8 mouse cellular contexts compared by ENCODE assay signal in genomic region chr4:155221106-155221505, GRCm38 (mm10). TPM values are rescaled to one million over a fixed set of nuclear protein-coding genes. Genes with fewer than 3 reads are reported as not detected.
A peak's percentile ranks its signal among the peaks of the same experiment; 100 is the strongest.
DNase-seq lines count a peak whose midpoint lies in the region; ATAC-seq and TF ChIP-seq lines count a peak whose summit lies in the region.

No protein-coding gene starts in this region.

- no peak for TF ChIP-seq EP300 in stomach, postnatal 0 days (optimal IDR thresholded peaks at IDR 0.05)

- DNase-seq in embryo, embryonic 10.5 days (ENCODE audit: low spot score) = peak; percentile 27
- DNase-seq in embryo, embryonic 9.5 days (ENCODE audit: extremely low spot score) = no peak
- DNase-seq in testis, postnatal 10 days (ENCODE audit: low spot score) = no peak
- no peak for DNase-seq in stomach, postnatal 0 days (ENCODE audit: low spot score)
- no peak for DNase-seq in layer of hippocampus, postnatal 36 days
- DNase-seq in frontal cortex, adult 2 months (ENCODE audit: extremely low spot score in 1 of 2, low spot score in 1 of 2) = no peak

- H3K9me3 ChIP-seq in liver, embryonic 12.5 days (replicated peaks) = no peaks in the 10 kb centered on the region
- H3K9me3 ChIP-seq in stomach, postnatal 0 days (ENCODE audit: control insufficient read depth, low read length) = no peaks in the 10 kb centered on the region

- H3K4me2 ChIP-seq in liver, embryonic 12.5 days = peak overlapping the region; percentile 93
- H3K4me2 ChIP-seq in stomach, postnatal 0 days (replicated peaks; ENCODE audit: low read depth) = peak overlapping the region; percentile 95

- 7% methylated on average over 7 of the region's 7 CpGs for WGBS in liver, embryonic 12.5 days (ENCODE audit: insufficient replicate concordance)
- WGBS in stomach, postnatal 0 days = 2% methylated on average over 7 of the region's 7 CpGs

- peak overlapping the region; percentile 76 for H3K9ac ChIP-seq in liver, embryonic 12.5 days
- H3K9ac ChIP-seq in stomach, postnatal 0 days (ENCODE audit: low read length) = peak overlapping the region; percentile 96

- peak overlapping the region; percentile 75 for H3K4me3 ChIP-seq in testis, adult 2 months (ENCODE audit: control insufficient read depth, low read depth, low read length)
- H3K4me3 ChIP-seq in liver, embryonic 12.5 days = peak overlapping the region; percentile 70
- H3K4me3 ChIP-seq in stomach, postnatal 0 days (ENCODE audit: low read depth, low read length) = peak overlapping the region; percentile 83

- H3K36me3 ChIP-seq in testis, adult 2 months (ENCODE audit: control insufficient read depth, insufficient read depth, low read length) = no peaks in the 10 kb centered on the region
- H3K36me3 ChIP-seq in liver, embryonic 12.5 days = peaks cover 3% of the 10 kb centered on the region; the same call in 1 of the 2 replicates
- no peaks in the 10 kb centered on the region for H3K36me3 ChIP-seq in stomach, postnatal 0 days (ENCODE audit: control insufficient read depth, insufficient read depth, low read length)

- no peak for TF ChIP-seq CTCF in testis, adult 2 months (IDR thresholded peaks at IDR 0.05; ENCODE audit: control insufficient read depth, insufficient read depth, insufficient replicate concordance, low read depth, low read length)
- no peak for TF ChIP-seq CTCF in stomach, postnatal 0 days (IDR thresholded peaks at IDR 0.05; ENCODE audit: low read depth)

- H3K27me3 ChIP-seq in testis, adult 2 months (ENCODE audit: control insufficient read depth, insufficient read depth, low read length) = no peaks in the 10 kb centered on the region
- peaks cover 46% of the 10 kb centered on the region for H3K27me3 ChIP-seq in liver, embryonic 12.5 days (replicated peaks)
- H3K27me3 ChIP-seq in stomach, postnatal 0 days (ENCODE audit: control insufficient read depth, insufficient read depth, low read length) = no peaks in the 10 kb centered on the region

- no peak for ATAC-seq in liver, embryonic 12.5 days
- no peak for ATAC-seq in stomach, postnatal 0 days (ENCODE audit: low FRiP score, low TSS enrichment)

- TF ChIP-seq POLR2A in testis, adult 2 months (IDR thresholded peaks at IDR 0.05; ENCODE audit: control insufficient read depth, low read depth, low read length) = no peak

- H3K27ac ChIP-seq in testis, adult 2 months (ENCODE audit: control insufficient read depth, insufficient read depth, low read depth, low read length) = no peak overlapping the region
- H3K27ac ChIP-seq in liver, embryonic 12.5 days = no peak overlapping the region
- H3K27ac ChIP-seq in stomach, postnatal 0 days (replicated peaks) = peak overlapping the region; percentile 93

- peaks cover 31% of the 10 kb centered on the region for H3K4me1 ChIP-seq in testis, adult 2 months (ENCODE audit: control insufficient read depth, insufficient read depth, low read length)
- H3K4me1 ChIP-seq in liver, embryonic 12.5 days = peaks cover 75% of the 10 kb centered on the region
- peaks cover 33% of the 10 kb centered on the region for H3K4me1 ChIP-seq in stomach, postnatal 0 days (replicated peaks; ENCODE audit: control insufficient read depth, insufficient read depth)

RNA-seq across cellular contexts. Expression of gene Ski, which starts 1.3 kb away (rescaled TPM):
- 5.0 and 6.4 TPM in 2 replicates for polyA plus RNA-seq in testis, adult 2 months (2012; rRNA removed)
- polyA plus RNA-seq in liver, embryonic 12.5 days (2016; fragmentation: Nextera tagmentation; extraction: Ambion mirVana) = 3.5 and 3.8 TPM in 2 replicates
- polyA plus RNA-seq in stomach, postnatal 0 days (2015; fragmentation: Nextera tagmentation; extraction: Ambion mirVana) = 9.7 and 10.8 TPM in 2 replicates
- total RNA-seq in layer of hippocampus, postnatal 36 days (2021) = 100 to 1,000 TPM; 126 to 132 TPM
- polyA plus RNA-seq in frontal cortex, adult 2 months (2012; rRNA removed) = 76.4 and 78.3 TPM in 2 replicates

RNA-seq across cellular contexts. Expression of gene Faap20, which starts 28.5 kb away (rescaled TPM):
- polyA plus RNA-seq in testis, adult 2 months (2012; rRNA removed) = 12.4 and 12.7 TPM in 2 replicates
- 25.8 and 31.2 TPM in 2 replicates for polyA plus RNA-seq in liver, embryonic 12.5 days (2016; fragmentation: Nextera tagmentation; extraction: Ambion mirVana)
- polyA plus RNA-seq in stomach, postnatal 0 days (2015; fragmentation: Nextera tagmentation; extraction: Ambion mirVana) = 43.5 and 46.3 TPM in 2 replicates
- 10 to 100 TPM; 30.9 to 35.1 TPM for total RNA-seq in layer of hippocampus, postnatal 36 days (2021)
- polyA plus RNA-seq in frontal cortex, adult 2 months (2012; rRNA removed) = 41.0 and 42.9 TPM in 2 replicates
